Mouse (Mus musculus): ENCODE measurements around the gene Slc35d3. TPM values are rescaled to one million over a fixed set of nuclear protein-coding genes. Genes with fewer than 3 reads are reported as not detected.
A peak's percentile ranks its signal among the peaks of the same experiment; 100 is the strongest.

Gene Slc35d3
- polyA plus RNA-seq (2011; ENCODE audit: insufficient read length, low read depth, missing spikeins), result 1.4 and 1.5 TPM in 2 replicates

DNA sequence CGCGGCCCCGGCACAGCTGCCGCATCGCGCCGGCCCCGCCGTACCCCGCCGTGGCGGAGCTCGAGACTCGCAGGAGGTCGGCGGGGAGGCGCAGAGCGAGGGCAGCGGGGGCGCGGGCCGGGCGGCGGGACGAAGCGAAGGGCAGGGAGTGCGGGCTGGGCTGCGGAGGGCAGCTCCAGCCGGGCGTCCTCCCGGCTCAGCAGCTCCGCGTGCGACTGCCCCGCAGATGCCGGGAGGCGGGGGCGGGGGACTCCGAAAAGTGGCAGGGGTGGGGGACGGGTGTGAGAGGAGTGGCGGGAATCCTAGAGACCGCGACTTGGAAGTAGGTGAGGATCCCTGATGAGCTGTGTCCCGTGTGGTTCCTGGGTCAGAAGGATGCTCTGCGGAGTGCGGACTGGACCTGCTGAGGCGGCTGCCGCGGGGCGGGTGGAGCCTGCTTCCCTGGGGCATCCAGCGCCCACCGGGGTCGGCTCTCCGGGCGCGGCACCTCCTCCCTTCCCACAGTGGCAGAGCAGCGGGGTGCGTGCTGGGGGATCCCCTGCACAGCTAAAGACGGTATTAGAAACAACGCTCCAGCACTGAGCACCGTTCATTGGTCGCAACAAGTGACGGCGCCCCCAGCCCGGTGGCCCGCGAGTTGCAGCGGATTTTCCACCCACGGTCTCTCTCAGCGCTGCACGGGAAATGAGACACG lies at the start of gene Slc35d3:
Slc35d3 (minus strand) TSS at position 462 of the 694 bp plus-strand sequence.
- peak within 1 kb of the TSS; percentile 35 for H3K4me3 ChIP-seq (ENCODE audit: insufficient read depth, low read length)
- TF ChIP-seq CTCF (IDR thresholded peaks at IDR 0.05; ENCODE audit: borderline replicate concordance, insufficient read depth, low read length) (no peak), POLR2A (IDR thresholded peaks at IDR 0.05; ENCODE audit: low read depth, low read length) (no peak)
- peaks cover 4% of the 10 kb centered on the region for H3K4me1 ChIP-seq (ENCODE audit: control insufficient read depth, insufficient read depth, low read length)
- no peak within 1 kb of the TSS for H3K27ac ChIP-seq (ENCODE audit: insufficient read depth, low read length)

DNA sequence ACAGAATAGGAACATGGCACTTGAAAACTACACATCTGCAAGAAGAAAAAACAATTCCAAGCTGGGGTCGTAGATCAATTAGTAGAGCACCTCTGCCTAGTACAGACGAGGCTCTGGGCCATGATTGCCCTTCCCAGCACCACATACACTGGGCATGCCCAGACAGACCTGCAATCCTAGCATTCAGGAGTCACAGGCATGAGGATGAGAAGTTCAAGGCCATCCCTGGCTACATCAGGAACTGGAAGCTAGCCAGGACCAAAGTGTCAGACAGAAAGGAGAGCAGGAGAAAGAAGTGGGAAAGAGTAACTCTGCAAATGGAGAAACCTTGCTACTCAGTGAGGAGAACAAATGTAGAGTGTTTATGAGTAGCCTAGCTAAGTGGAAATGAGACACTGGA lies 48.9 kb upstream of the Slc35d3 start:
- Histone ChIP-seq H3K4me1 (ENCODE audit: control insufficient read depth, insufficient read depth, low read length) (no peaks in the 10 kb centered on the region), H3K27ac (ENCODE audit: insufficient read depth, low read length) (no peak overlapping the region), H3K4me3 (ENCODE audit: insufficient read depth, low read length) (no peak overlapping the region)
- TF ChIP-seq CTCF (IDR thresholded peaks at IDR 0.05; ENCODE audit: borderline replicate concordance, insufficient read depth, low read length) (no peak), POLR2A (IDR thresholded peaks at IDR 0.05; ENCODE audit: low read depth, low read length) (no peak)

DNA sequence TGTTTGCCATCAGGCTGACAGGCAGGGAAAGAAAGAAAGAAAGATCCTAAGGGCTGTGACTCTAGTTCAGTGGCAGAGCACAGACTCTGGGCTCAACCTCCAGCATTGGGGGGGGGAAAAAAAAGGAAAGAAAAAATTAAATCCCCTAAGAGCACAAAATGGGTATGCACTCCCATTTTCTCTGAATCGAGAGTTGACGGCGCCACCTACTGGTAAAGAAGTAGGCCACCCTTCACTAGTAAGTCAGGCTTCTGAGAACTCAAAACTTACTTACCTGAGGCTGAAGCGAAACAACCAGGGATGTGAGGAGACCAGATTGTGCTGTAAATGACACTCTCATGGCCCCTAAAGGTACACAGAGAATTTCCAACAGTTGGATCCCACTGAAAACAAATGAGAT lies 42.7 kb upstream of the Slc35d3 start:
- TF ChIP-seq POLR2A (IDR thresholded peaks at IDR 0.05; ENCODE audit: low read depth, low read length), result no peak
- Histone ChIP-seq H3K4me1 (ENCODE audit: control insufficient read depth, insufficient read depth, low read length) (no peaks in the 10 kb centered on the region), H3K27ac (ENCODE audit: insufficient read depth, low read length) (no peak overlapping the region), H3K4me3 (ENCODE audit: insufficient read depth, low read length) (no peak overlapping the region)

DNA sequence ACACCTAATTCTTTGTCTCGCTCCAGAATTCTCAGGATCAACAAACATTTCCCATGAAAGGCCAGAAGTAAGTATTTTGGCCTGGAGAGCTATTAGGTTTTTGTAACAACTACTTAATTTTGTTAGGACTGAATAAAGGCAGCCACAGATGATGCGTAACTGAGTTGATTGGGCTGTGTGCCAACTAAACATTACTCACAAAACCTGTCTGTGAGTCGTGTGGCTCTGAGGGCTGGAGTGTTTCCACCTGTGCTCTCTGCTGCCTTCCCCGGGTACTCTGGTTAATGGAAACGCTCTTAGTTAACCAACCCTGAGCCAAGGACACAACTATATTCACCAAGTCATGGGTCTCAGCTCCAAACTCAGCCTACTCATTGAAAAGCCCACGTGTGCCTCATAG lies 41.9 kb upstream of the Slc35d3 start:
- no peak overlapping the region for H3K27ac ChIP-seq (ENCODE audit: insufficient read depth, low read length)
- H3K4me3 ChIP-seq (ENCODE audit: insufficient read depth, low read length), result no peak overlapping the region
- TF ChIP-seq CTCF (IDR thresholded peaks at IDR 0.05; ENCODE audit: borderline replicate concordance, insufficient read depth, low read length) (no peak), POLR2A (IDR thresholded peaks at IDR 0.05; ENCODE audit: low read depth, low read length) (no peak)
- H3K4me1 ChIP-seq (ENCODE audit: control insufficient read depth, insufficient read depth, low read length), result no peaks in the 10 kb centered on the region

DNA sequence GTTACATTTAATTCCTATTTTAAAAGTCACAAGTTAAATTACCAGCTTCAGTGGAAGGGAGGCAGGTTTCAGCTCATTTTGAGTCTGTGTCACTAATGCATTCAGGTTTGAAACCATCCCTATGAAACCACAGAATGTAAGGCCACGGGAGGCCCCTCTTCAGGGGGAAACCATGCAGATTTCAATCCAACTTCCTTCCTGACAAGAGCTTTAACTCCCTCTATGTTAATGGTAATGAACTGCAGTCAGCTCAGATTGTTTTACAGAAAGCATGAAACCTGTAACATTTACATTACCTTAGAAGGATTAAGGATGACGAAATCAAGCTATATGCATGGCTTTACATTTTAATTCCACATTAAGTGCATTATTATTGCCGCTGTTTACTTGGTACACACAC lies 40.4 kb upstream of the Slc35d3 start:
- Histone ChIP-seq H3K27ac (ENCODE audit: insufficient read depth, low read length) (no peak overlapping the region), H3K4me3 (ENCODE audit: insufficient read depth, low read length) (no peak overlapping the region), H3K4me1 (ENCODE audit: control insufficient read depth, insufficient read depth, low read length) (no peaks in the 10 kb centered on the region)
- TF ChIP-seq POLR2A (IDR thresholded peaks at IDR 0.05; ENCODE audit: low read depth, low read length), result no peak
- TF ChIP-seq CTCF (IDR thresholded peaks at IDR 0.05; ENCODE audit: borderline replicate concordance, insufficient read depth, low read length), result no peak

DNA sequence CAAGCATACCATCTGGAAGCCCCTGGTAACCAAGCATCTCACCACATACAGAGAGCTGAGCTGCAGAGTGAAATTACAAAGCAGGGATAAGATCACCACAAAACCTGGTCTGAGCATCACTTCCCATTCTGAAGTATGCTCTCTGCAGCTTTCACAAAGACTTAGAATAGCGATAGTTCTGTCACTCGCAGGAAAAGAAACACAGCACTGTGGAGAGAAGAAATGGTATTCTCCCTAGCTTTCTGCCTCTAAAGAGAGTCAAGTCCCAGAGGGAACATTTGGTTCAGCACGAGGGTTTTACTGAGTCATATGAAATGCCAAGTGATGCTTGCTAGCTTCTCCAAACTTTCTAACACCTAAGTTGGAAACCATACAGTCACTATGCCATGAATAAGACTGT lies 38.6 kb upstream of the Slc35d3 start:
- H3K4me3 ChIP-seq (ENCODE audit: insufficient read depth, low read length), result no peak overlapping the region
- TF ChIP-seq POLR2A (IDR thresholded peaks at IDR 0.05; ENCODE audit: low read depth, low read length) (no peak), CTCF (IDR thresholded peaks at IDR 0.05; ENCODE audit: borderline replicate concordance, insufficient read depth, low read length) (no peak)

DNA sequence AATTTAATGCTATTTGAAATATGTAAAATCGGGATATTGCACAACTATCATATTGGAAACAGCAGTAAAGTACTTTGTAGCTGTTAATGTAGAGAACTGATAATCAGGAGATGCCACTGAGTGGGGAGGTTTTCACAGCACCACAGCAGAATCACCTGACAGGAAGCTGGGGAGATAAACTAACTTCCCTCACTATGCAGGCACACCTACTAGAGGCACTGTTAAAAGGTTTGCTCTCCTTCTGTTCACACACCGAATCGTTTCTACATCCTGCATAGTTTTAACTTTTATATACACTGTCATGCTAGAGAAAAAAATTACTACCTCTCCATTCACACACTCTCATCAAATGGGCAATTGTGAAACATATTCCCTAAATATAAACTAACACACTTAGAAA lies 35.0 kb upstream of the Slc35d3 start:
- no peak for TF ChIP-seq POLR2A (IDR thresholded peaks at IDR 0.05; ENCODE audit: low read depth, low read length)
- TF ChIP-seq CTCF (IDR thresholded peaks at IDR 0.05; ENCODE audit: borderline replicate concordance, insufficient read depth, low read length), result no peak

More for the DNA sequence above, 38.6 kb upstream of the Slc35d3 start:
- Histone ChIP-seq H3K4me1 (ENCODE audit: control insufficient read depth, insufficient read depth, low read length) (no peaks in the 10 kb centered on the region), H3K27ac (ENCODE audit: insufficient read depth, low read length) (no peak overlapping the region)

DNA sequence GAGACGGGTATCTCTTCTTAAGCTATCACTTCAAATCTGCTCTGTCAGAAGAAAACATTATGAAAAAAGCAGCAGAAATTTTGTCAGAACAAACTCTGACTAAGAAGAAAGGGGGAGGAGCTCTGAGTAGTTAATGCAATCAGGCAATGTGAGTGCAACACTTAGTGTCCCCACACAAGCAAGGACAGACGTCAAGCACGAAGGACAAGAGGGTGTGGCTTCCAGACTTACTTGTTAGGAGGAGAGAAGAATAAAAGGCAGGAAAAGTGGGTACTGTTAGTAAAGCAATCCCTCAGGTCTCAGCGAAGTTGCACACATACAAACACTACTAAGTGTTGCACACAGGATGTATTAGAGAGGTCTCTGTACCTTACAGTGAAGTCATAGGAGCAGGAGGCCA lies 33.1 kb upstream of the Slc35d3 start:
- no peak overlapping the region for H3K27ac ChIP-seq (ENCODE audit: insufficient read depth, low read length)
- H3K4me3 ChIP-seq (ENCODE audit: insufficient read depth, low read length), result no peak overlapping the region
- H3K4me1 ChIP-seq (ENCODE audit: control insufficient read depth, insufficient read depth, low read length), result no peaks in the 10 kb centered on the region
- TF ChIP-seq CTCF (IDR thresholded peaks at IDR 0.05; ENCODE audit: borderline replicate concordance, insufficient read depth, low read length) (no peak), POLR2A (IDR thresholded peaks at IDR 0.05; ENCODE audit: low read depth, low read length) (no peak)

More for the DNA sequence above, 35.0 kb upstream of the Slc35d3 start:
- Histone ChIP-seq H3K27ac (ENCODE audit: insufficient read depth, low read length) (no peak overlapping the region), H3K4me1 (ENCODE audit: control insufficient read depth, insufficient read depth, low read length) (no peaks in the 10 kb centered on the region), H3K4me3 (ENCODE audit: insufficient read depth, low read length) (no peak overlapping the region)

DNA sequence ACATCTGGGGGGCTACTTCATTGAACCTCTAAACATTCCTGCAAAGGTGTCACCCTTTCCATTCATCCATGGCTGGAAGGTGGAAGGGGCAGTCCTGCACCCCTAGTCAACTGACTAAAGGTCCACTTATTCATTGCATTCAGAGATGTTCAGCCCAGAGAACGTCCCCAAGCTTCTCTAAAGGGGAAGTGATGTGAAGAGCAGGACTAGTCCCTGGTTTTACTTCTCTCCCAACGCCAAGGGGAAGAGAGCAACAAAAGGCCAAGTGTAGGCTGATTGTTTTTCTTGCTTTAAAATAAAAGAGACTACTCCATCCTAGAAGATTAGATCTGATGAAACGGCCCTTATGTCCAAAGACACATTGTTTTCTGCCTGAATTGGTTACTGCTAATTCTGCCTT lies 29.2 kb upstream of the Slc35d3 start:
- no peak overlapping the region for H3K27ac ChIP-seq (ENCODE audit: insufficient read depth, low read length)
- no peaks in the 10 kb centered on the region for H3K4me1 ChIP-seq (ENCODE audit: control insufficient read depth, insufficient read depth, low read length)
- no peak for TF ChIP-seq POLR2A (IDR thresholded peaks at IDR 0.05; ENCODE audit: low read depth, low read length)
- TF ChIP-seq CTCF (IDR thresholded peaks at IDR 0.05; ENCODE audit: borderline replicate concordance, insufficient read depth, low read length), result no peak
- no peak overlapping the region for H3K4me3 ChIP-seq (ENCODE audit: insufficient read depth, low read length)

DNA sequence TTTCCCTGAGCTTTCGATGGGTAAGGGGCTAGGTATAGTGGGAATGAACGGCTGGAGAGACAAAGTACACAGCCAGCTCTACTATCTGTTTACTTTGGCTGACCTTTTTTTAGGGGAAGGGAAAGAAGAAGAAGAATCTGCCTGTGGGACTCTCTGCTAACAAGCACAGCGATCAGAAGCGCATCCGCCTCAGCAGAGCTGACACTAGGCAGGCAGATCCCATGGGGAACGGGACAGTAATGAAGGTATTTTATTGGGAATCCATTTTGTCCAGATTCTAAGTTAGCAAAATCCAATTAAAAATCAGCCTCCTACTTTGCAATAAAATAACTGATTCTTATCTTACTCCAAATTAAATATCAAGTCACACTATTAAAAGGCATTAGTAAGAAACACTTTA lies 27.9 kb upstream of the Slc35d3 start:
- no peak overlapping the region for H3K4me3 ChIP-seq (ENCODE audit: insufficient read depth, low read length)
- H3K27ac ChIP-seq (ENCODE audit: insufficient read depth, low read length), result no peak overlapping the region
- H3K4me1 ChIP-seq (ENCODE audit: control insufficient read depth, insufficient read depth, low read length), result no peaks in the 10 kb centered on the region
- TF ChIP-seq CTCF (IDR thresholded peaks at IDR 0.05; ENCODE audit: borderline replicate concordance, insufficient read depth, low read length), result no peak
- TF ChIP-seq POLR2A (IDR thresholded peaks at IDR 0.05; ENCODE audit: low read depth, low read length), result no peak

All from embryonic fibroblast, embryonic 13.5 days (primary cell).